Comparison of ENCODE assay signal across 8 mouse cellular contexts in genomic region chr5:130073026-130073425, GRCm38 (mm10). TPM values are rescaled to one million over a fixed set of nuclear protein-coding genes. Genes with fewer than 3 reads are reported as not detected.
A peak's percentile ranks its signal among the peaks of the same experiment; 100 is the strongest.
DNase-seq lines count a peak whose midpoint lies in the region; ATAC-seq and TF ChIP-seq lines count a peak whose summit lies in the region.

TSS of gene Tpst1 (plus strand) at chr5:130073326.

- TF ChIP-seq POLR2A in lung, adult 2 months (IDR thresholded peaks at IDR 0.05; ENCODE audit: borderline replicate concordance, extremely low read depth, low read depth, low read length) = no peak

- H3K4me1 ChIP-seq in lung, adult 2 months (ENCODE audit: control insufficient read depth, insufficient read depth, low read length) = no peaks in the 10 kb centered on the region
- H3K4me1 ChIP-seq in embryonic facial prominence, embryonic 12.5 days = no peaks in the 10 kb centered on the region
- H3K4me1 ChIP-seq in hindbrain, embryonic 14.5 days (replicated peaks; ENCODE audit: control insufficient read depth, insufficient read depth, low read length) = no peaks in the 10 kb centered on the region
- H3K4me1 ChIP-seq in liver, embryonic 16.5 days (ENCODE audit: control insufficient read depth, low read depth, low read length) = peaks cover 4% of the 10 kb centered on the region; the same call in 1 of the 2 replicates

- no peak within 1 kb of the TSS for H3K9ac ChIP-seq in embryonic facial prominence, embryonic 12.5 days
- H3K9ac ChIP-seq in hindbrain, embryonic 14.5 days = no peak within 1 kb of the TSS
- no peak within 1 kb of the TSS for H3K9ac ChIP-seq in liver, embryonic 16.5 days (ENCODE audit: low read depth, low read length)

- no peak within 1 kb of the TSS for H3K27ac ChIP-seq in embryonic facial prominence, embryonic 12.5 days
- H3K27ac ChIP-seq in hindbrain, embryonic 14.5 days = no peak within 1 kb of the TSS
- peak within 1 kb of the TSS; percentile 20; the same call in 1 of the 2 replicates for H3K27ac ChIP-seq in liver, embryonic 16.5 days (ENCODE audit: low read length)

- no peak within 1 kb of the TSS for H3K4me3 ChIP-seq in lung, adult 2 months (replicated peaks; ENCODE audit: extremely low read depth, low read depth, low read length)
- no peak within 1 kb of the TSS for H3K4me3 ChIP-seq in embryonic facial prominence, embryonic 12.5 days
- H3K4me3 ChIP-seq in hindbrain, embryonic 14.5 days (replicated peaks; ENCODE audit: low read length) = no peak within 1 kb of the TSS
- no peak within 1 kb of the TSS for H3K4me3 ChIP-seq in liver, embryonic 16.5 days (ENCODE audit: low read depth, low read length)

- H3K36me3 ChIP-seq in embryonic facial prominence, embryonic 12.5 days = no peaks in the 10 kb centered on the region
- H3K36me3 ChIP-seq in hindbrain, embryonic 14.5 days (replicated peaks; ENCODE audit: control insufficient read depth, insufficient read depth) = no peaks in the 10 kb centered on the region
- H3K36me3 ChIP-seq in liver, embryonic 16.5 days (ENCODE audit: control insufficient read depth, insufficient read depth) = no peaks in the 10 kb centered on the region

- no peak for DNase-seq in lung, adult 2 months
- DNase-seq in lung, postnatal 25 days (ENCODE audit: low spot score) = no peak
- no peak for DNase-seq in hindbrain, embryonic 14.5 days (ENCODE audit: low spot score)
- no peak for DNase-seq in MN1 (ENCODE audit: low spot score)
- no peak for DNase-seq in thymus, adult 18-20 months
- DNase-seq in urinary bladder, postnatal 4 days (ENCODE audit: low spot score in 2 of 2) = no peak

- H3K9me3 ChIP-seq in embryonic facial prominence, embryonic 12.5 days = no peaks in the 10 kb centered on the region
- H3K9me3 ChIP-seq in hindbrain, embryonic 14.5 days (ENCODE audit: control insufficient read depth, low read length) = no peaks in the 10 kb centered on the region
- no peaks in the 10 kb centered on the region for H3K9me3 ChIP-seq in liver, embryonic 16.5 days (replicated peaks; ENCODE audit: control insufficient read depth, low read length)

- ATAC-seq in embryonic facial prominence, embryonic 12.5 days (ENCODE audit: insufficient number of reproducible peaks, insufficient read depth, low FRiP score, low TSS enrichment) = no peak
- ATAC-seq in hindbrain, embryonic 14.5 days (ENCODE audit: low FRiP score) = no peak
- no peak for ATAC-seq in liver, embryonic 16.5 days (ENCODE audit: low read depth)

- H3K27me3 ChIP-seq in embryonic facial prominence, embryonic 12.5 days = no peaks in the 10 kb centered on the region
- no peaks in the 10 kb centered on the region for H3K27me3 ChIP-seq in hindbrain, embryonic 14.5 days (ENCODE audit: control insufficient read depth, insufficient read depth, low read length)
- no peaks in the 10 kb centered on the region; the same call in 1 of the 2 replicates for H3K27me3 ChIP-seq in liver, embryonic 16.5 days (ENCODE audit: control insufficient read depth, insufficient read depth, low read depth, low read length)

- TF ChIP-seq CTCF in lung, adult 2 months (IDR thresholded peaks at IDR 0.05; ENCODE audit: insufficient read depth, low read length) = no peak

- H3K4me2 ChIP-seq in embryonic facial prominence, embryonic 12.5 days (replicated peaks) = no peak within 1 kb of the TSS
- no peak within 1 kb of the TSS for H3K4me2 ChIP-seq in hindbrain, embryonic 14.5 days (replicated peaks)
- H3K4me2 ChIP-seq in liver, embryonic 16.5 days (ENCODE audit: low read depth, low read length) = no peak within 1 kb of the TSS

- WGBS in lung, adult 2 months = 84% methylated on average over 6 of the region's 6 CpGs
- 91% methylated on average over 6 of the region's 6 CpGs for WGBS in embryonic facial prominence, embryonic 12.5 days
- 90% methylated on average over 6 of the region's 6 CpGs for WGBS in hindbrain, embryonic 14.5 days
- 78% methylated on average over 6 of the region's 6 CpGs for WGBS in liver, embryonic 16.5 days (ENCODE audit: insufficient replicate concordance)

RNA-seq across cellular contexts. Expression of gene Tpst1, which starts in this region (rescaled TPM):
- 24.4 and 24.5 TPM in 2 replicates for polyA plus RNA-seq in lung, adult 2 months (2012; rRNA removed)
- polyA plus RNA-seq in embryonic facial prominence, embryonic 12.5 days (2016; fragmentation: Nextera tagmentation; extraction: Ambion mirVana) = 77.2 and 83.6 TPM in 2 replicates
- polyA plus RNA-seq in hindbrain, embryonic 14.5 days (2014; fragmentation: Nextera tagmentation; extraction: Ambion mirVana) = 62.2 and 63.0 TPM in 2 replicates
- polyA plus RNA-seq in liver, embryonic 16.5 days (2015; fragmentation: Nextera tagmentation; extraction: Ambion mirVana) = 19.6 and 20.9 TPM in 2 replicates
